Mouse (Mus musculus): ENCODE measurements around the gene Syn3.

Syn3 gene

DNA sequence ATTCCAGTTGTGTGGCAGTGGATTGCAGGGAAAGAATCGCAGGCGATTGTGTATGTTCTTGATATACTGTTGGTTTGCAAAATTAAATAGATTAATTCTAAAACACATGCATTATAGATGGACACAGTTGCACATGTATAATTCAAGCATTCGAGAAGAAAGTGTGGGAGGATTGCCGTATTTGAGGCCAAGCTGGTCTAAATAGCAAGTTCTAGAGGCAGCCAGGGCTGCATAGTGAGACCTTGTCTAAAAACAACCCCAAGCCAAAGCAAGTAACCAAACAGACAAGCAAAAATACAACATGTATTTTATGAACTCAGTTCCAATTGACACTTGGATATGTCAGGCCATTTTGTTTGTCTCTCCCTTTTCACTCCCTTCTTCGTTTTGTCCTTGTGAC, 223.1 kb downstream of the Syn3 start:
- no peak for DNase-seq (ENCODE audit: low spot score)

DNA sequence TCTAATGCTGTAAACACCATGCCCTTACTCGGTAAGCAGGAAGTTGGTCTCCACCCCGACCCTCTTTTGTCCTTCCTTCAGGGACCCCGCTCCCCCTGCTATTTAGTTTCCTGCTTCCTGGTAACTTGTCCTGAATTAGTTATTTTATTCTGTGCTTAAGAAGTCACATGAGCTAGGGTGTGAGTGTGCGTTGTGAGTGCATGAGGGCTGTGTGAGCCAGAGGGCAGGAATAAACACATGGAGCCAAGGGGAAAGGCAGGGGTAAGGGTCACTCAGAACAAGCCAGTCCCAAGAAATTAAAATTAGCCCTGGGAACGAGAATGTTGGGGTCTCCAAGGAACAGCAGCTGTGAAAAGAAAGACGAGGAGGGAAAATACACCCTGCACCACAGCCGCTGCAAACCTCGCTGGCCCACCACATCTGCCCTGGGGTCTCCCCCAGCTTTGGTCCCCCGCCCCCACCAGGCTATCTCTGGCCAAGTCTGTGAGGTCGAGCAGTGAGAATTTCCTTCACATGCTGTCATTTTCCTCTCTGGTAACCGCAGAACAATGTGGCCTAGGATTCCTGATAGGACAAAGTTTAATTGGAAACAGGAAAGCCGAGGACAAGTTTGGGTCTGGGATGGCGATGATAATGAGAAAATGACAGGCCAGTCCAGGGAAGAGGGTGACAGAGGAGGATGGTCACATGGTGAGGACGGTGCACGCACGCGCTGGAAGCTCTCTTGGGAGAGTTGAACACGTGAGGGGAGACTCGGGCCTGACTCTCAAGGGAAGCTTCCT, 225.1 kb downstream of the Syn3 start:
- DNase-seq (ENCODE audit: low spot score), result no peak

DNA sequence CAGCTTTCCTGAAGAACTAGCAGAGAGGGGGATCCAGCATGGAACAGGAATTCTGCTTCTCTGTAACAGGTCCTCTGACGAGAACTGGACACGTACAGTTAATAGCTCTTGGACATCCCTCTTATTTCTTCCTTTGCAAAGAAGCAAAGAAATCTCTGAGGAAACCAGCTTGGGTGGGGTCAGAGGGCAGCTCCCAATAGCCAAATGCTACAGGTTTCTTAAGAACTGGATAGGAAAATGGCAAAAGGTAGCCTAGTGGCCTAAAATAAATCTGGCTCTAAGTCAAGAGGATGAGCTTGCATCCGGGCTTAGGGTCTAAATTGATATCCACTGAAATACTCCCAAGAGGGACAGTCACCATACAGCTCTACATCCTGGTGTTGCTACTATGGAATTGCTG, 225.9 kb downstream of the Syn3 start:
- DNase-seq (ENCODE audit: low spot score), result no peak

DNA sequence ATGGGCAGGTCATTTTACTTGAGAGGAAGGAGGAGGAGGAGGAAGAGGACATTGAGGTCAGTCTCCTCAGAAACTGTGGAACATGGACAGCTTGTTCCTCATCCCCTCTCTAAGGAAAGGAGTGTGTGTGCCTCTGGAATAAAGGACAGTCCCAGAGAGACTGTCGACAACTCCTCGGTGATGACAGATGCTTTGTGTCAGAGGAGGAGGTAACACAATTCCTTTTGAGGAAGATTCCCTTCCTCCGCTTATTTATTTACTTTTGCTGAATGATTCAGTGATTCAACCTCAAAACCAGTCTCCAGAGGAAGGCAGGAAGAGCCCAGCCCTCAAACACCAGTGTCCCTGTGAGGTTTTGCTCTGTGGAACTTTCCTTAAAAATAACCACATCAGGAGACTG, 228.4 kb downstream of the Syn3 start:
- DNase-seq (ENCODE audit: low spot score), result no peak

DNA sequence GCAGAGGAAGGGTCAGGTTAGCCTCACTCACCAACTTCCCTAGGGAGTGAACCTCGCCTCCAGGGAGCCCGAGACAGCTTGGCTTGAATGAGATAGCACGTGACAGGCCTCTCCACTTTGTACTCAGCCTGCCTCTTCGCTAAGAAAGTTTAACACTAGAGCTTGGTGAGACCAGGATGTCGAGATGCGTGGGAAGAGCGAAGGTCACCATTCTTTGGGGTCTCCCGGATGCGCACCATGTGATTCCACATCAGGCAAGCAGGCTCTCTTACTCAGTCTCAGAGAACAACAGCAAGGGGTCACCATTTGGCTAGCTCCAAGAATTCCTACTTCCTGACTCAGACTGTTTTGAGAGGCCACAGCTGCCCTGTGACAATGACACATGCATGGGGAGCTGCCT, 234.1 kb downstream of the Syn3 start:
- DNase-seq (ENCODE audit: low spot score), result no peak

DNA sequence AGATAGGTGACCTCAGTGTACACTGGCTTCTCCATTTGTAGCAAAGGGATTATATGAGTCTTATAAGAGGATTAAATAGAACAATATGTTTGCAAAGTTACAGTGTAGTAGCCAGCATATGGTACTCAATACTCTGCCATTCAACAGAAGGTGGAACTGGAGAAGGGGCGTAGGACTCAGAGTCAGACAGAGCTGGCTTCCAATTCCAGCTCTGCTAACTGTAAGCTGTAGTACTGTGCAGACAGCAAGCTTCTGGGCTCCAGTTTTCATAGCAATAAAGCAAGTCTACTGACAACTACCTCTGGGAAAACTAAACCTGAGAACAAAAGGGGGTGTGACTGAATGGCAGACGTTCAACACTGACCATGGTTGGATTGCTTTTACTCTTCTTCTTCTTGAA, 237.0 kb downstream of the Syn3 start:
- DNase-seq (ENCODE audit: low spot score), result no peak

DNA sequence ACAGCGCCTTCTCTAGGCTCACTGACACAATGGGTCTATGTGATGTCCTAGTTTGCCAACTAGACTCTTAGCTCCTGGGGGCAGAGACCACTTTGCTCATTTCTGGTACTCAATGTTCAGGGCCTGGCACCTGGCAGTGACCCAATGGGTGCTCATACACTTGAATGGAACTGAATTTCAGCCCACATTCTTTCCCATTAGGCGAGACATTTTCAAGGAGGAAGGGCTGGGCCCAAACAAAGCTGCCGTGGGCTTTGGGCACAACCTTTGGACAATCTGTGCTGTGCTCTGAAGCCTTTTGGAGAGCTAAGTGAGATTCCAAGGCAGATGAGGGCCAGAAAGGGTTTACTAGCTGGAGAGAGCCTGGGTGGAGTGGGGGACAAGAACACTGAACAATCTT, 239.7 kb downstream of the Syn3 start:
- DNase-seq (ENCODE audit: low spot score), result no peak

DNA sequence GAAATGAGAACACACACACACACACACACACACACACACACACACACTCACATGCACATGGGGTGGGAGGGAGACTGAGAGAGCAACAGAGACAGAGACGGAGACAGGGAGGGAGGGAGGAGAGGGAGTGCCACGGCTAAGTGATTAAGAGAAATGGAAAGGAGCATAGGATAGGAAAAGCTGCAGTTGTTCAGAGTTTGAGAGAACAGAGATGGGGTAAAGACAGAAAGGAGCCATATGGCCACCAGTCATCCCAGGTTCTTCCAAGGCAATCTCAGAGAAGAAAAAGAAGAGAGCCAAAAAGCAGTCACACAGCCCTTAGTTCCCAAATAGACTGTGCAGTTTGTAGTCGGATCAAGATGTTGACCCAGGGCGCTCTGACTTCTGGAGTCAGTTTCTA, 240.7 kb downstream of the Syn3 start:
- DNase-seq (ENCODE audit: low spot score), result no peak

DNA sequence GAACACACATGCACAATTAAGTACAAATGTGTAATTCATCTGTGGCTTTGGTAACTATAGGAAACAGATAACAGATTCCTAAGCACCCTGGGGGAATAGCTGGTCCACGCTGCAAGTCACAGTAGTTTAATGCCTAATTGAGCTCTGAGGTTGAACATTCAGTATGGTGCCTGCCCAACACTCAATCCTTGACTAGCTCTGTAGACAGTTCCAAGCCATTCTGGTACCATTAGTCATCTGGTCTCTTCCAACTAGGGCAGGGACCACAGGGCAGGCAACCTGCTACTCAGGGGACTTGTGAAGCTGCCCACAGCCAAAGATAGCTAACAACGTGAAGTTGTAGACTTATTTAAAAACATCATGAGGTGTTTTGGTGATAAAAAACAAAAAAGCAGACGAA, 241.7 kb downstream of the Syn3 start:
- DNase-seq (ENCODE audit: low spot score), result no peak

DNA sequence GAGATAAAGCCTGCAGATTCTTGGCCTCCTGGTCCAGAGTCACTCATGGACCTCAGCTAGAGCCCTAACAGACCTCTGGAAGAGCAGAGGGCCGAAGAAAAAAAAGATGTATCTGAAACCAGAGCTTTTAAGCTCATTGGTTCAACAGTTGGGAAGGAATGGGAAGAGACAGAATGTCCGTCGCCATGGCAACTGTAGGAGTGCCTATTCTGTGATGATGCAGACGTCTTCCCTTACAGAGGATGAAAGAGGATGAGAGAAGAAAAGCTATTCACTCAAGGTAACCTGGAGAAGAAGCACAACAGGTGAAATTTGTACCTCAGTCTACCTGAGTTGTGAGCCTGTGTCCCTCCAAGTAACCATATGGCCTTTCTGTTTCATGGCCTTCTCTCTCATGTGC, 242.5 kb downstream of the Syn3 start:
- no peak for DNase-seq (ENCODE audit: low spot score)

DNA sequence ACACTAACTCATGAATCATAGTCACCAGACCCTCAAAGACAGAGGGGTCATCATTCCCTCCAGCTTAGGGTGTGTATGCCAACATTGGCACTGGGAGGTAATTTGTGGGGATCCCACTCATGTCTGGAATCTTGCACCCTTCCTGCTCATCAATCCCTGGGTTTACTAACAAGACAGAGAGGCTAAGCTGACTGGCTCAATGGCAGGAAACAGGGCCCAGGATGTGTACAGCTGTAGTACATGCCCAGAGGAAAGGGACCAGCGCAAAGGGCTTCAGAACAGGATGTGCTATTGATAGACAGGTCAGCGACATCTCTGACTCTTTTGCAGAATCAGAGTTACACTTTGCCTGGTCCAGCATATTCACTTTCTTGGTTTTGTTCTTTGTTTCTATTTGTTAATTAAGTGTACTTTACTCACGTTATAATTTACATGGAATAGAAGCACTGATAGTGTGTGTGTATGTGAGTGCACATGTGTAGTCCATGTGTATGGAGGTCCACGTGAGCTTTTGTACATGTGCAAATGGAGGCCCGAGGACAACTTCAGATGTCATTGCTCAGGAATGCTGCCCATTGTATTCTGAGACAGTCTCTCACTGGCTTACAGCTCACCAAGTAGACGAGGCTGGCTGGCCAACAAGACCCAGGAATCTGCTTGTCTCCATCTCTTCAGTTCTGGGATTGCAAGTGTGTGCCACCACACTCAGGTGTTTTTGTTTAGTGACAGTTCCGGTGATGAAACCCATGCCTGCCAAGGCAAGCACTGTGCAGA, 248.4 kb downstream of the Syn3 start:
- no peak for DNase-seq (ENCODE audit: low spot score)

DNA sequence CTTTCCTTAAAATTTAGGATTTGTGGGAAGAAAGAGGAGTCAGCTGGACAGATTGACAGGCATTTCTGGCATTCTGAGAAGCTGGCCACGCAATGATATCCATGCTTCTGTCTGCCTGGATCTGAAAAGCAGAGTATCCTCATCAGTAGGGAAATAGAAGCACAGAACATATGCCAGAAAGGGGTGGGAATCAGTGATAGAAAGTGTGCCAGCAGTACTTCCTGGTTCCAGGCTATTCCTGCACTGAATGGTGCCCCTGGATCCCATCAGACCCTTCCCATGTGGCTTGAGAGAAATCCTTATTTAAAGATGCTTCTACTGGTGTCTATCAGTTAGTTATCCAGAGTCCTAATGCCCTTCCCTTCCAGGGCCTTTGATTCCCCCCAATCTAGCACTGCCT, 249.4 kb downstream of the Syn3 start:
- no peak for DNase-seq (ENCODE audit: low spot score)

DNA sequence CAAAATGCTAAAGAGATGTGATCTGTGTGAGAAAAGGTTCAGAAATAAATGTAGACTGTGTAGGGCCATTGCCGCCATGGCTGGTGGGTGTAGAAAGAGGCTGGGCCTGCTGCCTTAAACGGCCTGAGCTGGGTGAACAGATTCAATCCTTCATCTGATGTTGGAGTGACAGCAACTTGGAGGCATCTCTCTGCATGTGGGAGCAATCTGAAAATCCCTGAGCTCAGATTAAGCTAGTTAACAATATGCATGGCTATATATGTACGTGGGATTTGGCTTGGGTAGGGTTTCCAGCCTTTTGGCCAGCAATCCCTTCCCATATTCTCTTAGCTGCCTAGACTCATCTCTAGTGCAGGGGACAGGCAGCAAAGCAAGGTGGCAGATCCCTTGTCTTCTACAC, 249.9 kb downstream of the Syn3 start:
- no peak for DNase-seq (ENCODE audit: low spot score)

DNA sequence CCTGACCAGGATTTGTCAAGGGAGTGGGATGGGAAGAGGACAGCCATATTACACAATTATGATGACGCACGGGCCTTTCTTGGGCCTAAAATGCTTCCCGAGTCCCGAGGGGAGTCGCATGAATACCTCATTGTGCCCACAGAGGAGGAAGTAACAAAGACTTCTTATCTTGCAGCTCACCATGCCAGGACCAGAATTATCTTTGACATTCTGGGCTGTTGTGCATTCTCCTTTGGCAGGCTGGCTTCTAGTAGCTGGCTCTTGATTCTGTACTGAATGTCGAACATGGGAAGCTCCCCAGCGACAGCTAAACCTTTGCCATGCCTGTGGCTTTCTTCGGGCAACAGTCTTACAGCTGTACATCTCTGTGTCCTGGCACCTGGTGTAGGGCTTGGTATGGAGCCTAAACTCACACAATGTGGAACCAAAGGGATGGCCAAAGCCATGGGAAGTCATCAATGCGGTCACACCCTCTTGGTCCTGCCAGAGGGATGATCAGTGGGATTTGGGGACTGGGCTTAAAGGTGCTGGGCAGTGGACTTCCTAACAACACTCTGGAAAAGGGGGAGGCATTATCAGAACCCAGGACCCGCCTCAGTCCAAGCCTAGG, 250.5 kb downstream of the Syn3 start:
- DNase-seq (ENCODE audit: low spot score), result no peak

DNA sequence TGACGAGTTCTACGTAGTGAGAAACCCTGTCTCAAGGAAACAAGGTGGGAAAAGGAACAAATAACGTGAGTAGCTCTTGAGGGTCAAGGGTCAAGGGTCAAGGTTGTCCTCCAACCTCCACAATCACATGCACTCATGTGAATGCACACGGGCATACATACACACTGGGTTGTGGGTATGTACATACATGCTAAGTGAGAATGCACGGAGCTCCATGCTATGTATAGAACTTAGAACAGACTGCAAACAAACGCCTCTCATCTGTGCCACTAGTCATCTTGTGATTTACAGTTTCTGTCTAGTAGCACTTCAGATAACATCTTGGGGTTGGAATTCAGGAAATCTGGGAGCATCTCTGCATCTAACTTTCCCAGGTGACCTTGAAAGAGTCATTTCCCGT, 253.3 kb downstream of the Syn3 start:
- DNase-seq (ENCODE audit: low spot score), result no peak

DNA sequence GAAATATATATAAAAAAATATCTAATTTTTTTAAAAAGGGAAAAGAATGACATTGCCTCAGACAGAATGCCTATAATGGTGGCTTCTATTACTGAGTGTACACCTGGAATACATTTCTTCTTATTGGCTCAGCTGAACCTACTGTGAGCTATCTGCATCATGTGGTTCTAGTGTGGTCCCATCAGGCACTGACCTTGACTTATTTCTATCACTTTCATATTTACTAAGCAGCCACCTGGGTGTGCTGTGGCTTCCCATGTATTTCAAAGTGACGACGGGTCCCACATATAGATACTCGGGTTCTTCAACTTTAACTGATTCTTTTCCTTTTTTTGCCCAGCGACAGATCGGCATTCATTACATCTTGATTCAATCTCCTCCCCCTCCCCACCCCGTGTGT, 255.2 kb downstream of the Syn3 start:
- no peak for DNase-seq (ENCODE audit: low spot score)

DNA sequence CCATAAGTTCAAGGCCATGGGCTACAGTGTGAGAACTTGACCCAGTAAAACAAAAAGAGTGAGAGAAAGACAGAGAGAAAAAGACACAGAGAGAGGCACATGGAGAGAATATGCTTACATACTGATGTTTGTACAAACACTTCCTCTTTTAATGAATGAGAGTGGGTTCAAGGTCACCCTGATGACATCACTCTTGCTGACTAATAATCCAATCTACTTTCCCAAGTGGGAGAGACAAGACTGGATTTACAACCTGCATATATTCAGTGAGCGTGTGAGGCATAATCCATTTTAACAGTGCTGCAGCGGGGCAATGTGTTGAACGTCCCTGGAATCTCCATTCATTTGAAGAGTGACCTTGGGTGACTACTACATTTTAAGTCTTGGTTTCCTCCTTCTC, 256.0 kb downstream of the Syn3 start:
- no peak for DNase-seq (ENCODE audit: low spot score)

DNA sequence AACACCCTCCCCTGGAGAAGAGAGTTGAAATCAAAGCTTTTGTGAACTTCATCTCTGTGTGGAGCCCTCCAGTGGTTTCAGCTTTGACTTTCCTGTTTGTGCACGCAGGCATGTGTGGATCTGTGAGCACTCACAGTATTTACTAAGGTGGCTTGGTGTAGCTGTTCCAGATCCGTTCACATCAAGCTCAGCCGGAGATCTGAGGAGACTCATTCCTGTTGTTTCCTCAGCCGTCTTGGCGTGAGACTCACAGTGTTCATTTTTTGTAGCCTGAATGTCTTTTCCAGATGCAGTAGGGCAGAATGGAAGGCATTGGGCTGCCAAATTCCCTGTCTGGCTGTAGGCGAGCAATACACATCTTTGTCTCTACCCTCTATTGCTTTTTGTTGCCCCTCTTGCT, 268.7 kb downstream of the Syn3 start:
- no peak for DNase-seq (ENCODE audit: low spot score)

DNA sequence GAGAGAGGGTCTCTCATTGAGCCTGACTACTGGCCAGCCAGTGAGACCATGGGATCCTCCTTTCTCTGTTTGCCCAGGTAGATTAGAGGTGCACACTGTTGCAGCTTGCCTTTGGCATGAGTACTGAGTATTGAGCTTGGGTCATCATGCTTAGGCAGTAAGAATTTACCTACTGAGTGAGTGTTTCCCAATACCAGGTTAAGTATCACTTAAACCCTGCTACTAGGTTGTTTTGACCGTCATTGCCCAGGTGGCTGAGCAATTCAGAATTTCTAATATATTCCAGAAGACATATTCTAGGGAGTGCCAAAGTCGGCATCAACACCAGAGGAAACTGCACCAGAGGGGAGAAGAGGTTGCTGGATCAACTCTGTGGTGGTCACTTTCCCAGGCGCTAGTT, 273.2 kb downstream of the Syn3 start:
- no peak for DNase-seq (ENCODE audit: low spot score)

DNA sequence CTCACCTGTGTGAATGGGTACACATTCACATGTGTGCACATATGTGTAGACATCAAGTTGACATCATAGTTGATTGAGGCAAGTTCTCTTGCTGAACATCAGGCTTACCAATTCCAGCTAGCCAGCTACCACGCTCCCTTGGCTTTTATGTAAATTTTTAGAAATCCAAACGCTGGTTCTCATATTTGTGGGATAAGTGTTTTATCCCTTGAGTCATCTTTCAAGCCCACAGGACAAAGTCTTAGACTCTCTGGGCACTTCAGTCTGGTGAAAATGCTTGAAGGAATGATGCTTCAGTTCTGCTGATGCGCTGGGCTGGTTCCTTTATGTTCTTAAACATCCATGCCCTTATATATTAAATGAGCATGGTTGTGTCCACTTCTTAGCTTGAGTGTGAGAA, 279.7 kb downstream of the Syn3 start:
- DNase-seq (ENCODE audit: low spot score), result no peak

DNA sequence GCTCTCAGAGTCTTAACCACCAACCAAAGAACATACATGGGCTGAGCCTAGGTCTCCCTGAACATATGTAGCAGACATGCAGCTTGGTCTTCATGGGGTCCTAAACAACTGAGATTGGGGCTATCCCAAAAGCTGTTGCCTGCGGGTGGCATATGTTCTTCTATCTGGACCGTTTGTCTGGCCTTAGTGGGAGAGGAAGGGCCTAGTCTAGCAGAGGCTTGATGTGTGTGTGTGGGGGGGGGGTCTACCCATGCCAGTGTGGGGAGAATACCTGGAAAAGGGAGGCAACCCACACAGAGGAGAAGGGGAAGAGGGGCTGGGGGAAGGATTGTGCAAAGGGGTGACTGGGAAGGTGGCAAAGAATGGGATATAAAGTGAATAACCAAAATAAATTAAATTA, 281.9 kb downstream of the Syn3 start:
- DNase-seq (ENCODE audit: low spot score), result no peak

DNA sequence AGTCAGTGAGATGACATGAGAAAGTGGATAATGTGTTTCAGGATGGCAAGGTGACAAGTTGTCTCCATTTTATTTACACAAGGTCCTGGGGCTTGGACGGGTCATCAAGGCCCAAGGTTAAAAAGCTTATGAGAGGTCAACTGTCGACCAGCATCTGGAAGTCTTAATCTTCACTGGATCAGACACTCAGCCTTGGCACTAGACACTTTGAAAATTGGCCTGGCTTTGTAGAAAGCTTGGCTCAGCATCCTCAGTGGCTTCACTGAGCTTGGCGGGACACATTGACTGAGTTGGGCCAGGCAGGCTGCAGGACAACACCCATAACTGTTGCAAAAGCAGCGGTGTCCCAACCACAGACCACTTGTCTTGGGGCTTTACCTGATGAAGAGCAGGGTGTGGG, 286.6 kb downstream of the Syn3 start:
- DNase-seq (ENCODE audit: low spot score), result no peak

DNA sequence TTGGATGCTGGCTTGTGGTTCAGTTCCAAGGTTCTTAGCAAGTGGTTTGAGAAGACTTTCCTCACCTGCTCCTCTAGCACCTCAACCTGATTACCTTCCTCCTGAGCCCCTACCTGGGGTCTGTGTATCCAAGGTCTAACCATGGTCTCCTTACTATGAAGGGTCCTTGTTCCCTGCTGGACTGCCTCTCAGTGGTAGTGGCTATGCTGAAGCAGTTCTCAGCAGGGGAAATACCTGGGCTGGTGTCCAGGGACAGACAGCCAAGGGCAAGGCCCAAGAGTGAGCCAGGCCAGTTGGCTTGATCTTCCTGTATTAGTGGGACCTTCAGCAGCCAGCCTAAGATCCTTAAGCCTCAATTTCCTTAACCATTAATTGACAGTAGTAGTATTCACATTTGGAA, 294.8 kb downstream of the Syn3 start:
- DNase-seq (ENCODE audit: low spot score), result no peak
